Mouse (Mus musculus) induced T-regulatory cell, adult 2 months (primary cell): ENCODE results near the gene Anapc5.

Experiments
- DNase-seq: peaks from one replicate; pipeline ENCODE4 v3.0.0-alpha.2; 2012; ENCODE audit warnings: low read depth

The Anapc5 gene

DNA sequence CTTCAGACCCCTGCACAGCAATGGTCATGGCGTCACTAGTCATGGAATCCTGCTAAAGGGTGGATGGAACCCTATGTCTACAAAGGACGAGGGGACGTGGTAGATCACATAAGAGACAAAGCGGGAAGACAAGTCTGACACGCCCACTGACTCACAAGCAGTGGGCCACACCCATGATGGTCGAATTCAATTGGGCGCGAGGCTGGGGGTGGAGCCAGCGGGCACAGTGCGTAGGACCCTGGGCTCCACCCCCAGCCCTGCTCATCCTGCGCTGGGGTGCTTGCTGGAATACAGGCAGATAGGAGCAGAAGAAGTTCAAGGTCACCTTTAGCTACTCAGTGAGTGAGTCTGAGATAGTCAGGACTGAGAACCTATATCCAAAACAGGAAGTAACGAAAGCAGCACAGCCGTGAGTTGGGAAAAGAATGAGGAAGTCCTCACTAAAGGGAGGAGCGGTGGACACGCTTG, 52.0 kb downstream of the Anapc5 start:
- DNase-seq = no peak

DNA sequence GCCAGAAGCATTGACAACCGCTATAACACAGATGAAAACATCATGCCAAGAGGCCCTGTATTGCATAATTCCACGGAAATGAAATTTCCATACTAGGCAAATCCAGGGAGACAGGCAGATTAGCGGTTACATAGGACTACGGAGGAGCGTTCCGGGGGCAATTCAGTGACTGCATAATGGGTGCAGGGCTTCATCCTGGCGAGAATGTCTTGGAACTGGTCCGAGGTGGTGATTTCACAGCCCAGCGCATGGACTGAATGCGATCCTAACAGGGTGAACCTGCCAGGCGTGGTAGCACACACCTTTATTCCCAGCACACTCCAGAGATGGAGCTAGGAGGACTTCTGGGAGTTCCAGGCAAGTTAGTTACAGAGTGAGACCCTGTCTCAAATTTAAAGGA, 53.9 kb downstream of the Anapc5 start:
- DNase-seq = no peak

DNA sequence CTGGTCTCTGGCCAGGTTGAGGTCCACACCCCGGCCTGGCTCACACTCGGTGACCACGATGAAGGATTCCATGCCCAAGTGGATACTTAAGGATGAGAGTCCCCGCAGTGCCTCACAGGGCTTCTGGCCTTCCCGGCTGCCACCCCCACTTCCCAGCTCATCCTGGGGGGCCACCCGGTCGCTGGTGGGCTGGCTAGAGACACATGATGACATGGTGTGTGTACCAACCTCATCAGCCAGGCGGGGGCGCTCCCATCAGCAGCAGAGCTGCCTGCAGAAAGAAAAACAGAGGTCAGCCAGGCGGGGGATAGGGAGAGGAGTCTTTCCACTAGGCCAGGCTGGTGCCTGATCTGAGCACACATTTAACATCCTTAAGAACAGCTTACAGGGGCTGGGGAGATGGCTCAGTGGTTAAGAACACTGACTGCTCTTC, 57.1 kb downstream of the Anapc5 start:
- no peak for DNase-seq

DNA sequence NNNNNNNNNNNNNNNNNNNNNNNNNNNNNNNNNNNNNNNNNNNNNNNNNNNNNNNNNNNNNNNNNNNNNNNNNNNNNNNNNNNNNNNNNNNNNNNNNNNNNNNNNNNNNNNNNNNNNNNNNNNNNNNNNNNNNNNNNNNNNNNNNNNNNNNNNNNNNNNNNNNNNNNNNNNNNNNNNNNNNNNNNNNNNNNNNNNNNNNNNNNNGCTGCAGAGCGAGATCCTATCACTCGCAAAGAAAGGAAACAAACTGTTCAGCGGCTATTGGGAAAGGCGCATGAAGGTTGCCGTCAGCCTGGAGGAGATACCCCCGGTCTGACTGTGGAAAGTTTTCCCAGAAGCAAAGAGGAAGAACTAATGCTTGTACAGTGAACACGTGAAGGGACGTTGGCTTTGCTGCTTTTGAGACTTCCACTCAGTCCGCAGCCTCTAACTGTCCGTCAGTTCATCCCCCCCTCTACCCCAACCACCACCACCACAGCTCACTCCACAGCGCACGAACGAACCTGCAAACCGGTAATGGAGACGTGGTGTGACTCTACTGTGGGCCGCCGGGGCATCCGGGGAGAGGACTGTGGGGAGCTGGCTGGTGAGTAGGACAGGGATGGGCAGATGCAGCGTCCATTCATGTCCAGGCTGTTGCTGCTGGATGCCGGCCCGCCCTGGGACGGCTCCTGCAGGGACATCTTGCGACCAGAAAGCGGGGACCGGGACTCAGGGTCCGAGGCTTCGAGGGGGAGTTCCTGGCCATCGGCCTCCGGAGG, 57.7 kb downstream of the Anapc5 start:
- DNase-seq = no peak

DNA sequence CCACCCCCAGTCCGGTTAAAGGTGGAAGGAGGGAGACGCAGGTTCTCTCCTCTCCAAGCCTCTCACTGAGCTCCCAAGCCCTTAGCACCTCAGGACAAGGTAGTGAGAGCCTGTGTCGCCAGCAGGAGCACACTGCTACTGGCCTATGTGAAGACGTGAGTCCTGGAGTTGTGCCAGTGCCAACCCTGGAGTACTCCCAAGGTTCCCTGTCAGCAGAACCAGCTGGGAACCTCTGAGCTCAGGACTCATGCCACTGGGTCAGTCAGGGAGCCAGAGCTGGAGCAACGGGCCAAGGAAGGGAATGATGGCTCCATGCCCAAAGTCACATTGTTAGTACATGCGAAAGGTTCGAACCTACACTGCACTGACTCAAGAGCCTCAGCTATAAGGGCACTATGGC, 64.5 kb downstream of the Anapc5 start:
- DNase-seq = no peak

DNA sequence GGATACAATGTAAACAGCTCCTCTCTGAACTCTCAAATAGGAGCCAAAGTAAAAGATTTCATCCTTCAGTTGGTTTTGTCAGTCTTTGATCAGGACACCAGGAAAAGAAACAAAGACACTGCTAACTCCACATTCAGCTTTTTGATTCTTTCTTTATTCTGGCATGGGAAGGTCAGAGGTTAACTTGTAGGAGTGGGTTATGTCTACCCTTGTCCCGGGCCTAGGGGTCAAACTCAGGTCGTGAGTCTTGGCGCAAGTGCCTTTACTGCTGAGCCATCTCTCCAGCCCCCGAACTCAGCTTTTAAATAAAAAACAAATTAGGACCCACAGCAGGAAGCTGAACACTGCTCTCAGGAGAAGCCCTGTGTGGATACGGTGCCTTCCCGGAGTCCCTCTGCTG, 65.0 kb downstream of the Anapc5 start:
- no peak for DNase-seq

DNA sequence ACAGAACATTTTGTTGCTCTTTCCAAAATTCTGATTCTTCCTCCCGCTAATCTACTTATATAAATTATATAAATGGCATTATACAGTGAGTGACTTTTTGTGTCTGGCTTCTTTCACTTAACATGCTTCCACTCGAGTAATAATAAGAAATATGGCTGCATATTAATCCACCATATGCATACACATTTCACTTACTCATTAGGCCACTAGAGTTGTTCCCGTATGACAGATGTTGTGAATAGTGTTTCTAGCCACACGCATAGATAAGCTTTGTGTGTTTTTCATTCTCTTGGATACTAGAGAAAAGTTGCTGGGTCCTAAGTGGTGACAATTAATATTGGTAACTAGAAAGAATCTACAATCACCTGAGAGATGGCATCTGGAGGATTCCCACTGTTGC, 65.5 kb downstream of the Anapc5 start:
- DNase-seq = no peak

DNA sequence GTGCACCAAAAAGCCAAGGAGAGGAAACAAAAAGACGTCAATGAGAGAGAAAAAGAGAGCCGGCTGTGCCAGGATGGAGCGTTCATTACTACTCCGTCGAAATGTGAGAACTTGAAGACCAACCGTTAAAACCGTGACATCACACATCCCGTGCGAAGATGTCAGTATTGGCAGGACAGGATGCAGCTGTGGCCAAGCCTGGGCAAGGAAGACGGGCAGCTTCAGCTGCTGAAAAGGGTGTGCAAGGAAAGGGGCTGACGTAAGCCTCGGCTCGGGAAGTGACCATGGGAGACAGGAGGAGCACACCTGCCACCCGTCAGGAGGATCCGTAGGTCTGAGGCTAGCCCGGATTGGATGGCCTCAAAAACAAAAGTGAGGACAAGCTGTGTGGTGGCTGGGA, 66.7 kb downstream of the Anapc5 start:
- DNase-seq = no peak

DNA sequence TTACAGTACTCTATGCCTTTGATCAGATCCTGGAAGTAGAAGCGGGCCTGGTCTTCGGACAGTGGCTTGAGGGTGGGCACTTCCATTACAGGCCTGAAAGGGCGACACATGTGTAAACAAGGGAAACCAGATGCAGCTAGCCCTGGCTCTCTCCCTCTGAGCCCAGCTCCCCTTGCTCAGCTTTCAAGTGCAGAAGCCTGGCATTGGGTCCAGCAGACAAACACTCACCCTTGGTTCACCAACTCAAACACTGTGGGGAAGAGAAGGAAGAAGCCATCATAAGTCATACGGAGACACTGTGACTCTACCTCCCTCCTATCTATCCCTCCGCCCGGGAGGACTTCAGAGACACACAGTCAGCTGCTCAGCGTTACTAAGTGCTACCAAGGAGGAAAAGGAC, 73.2 kb downstream of the Anapc5 start:
- no peak for DNase-seq

DNA sequence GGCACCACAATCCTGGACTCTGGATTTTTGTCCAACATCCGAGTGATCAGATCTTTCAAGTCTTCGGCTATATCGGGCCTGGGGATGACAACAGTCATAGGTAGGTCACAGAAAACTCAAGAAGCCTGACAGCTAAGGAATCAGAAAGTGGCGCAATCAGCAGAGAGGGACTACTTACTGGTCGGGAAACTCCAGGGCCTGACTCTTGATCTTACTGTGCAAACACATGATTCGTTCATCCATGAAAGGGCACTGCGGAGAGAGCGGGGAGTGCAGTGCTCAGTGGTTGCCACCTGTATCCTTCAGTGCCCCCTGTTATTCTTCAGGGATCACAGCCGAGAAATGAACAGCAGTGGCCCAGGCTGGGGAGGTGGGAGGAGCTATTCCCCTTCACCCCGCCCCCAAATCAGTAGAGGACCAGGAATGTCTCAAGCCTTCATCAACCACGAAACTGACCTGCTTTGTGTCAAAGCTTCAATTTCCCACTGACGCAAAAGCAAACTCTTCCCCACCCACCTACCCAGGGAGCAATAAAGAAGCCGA, 77.2 kb downstream of the Anapc5 start:
- no peak for DNase-seq
